ENCODE assay signal across 22 mouse cellular contexts in genomic region chr3:22185265-22185664, GRCm38 (mm10).
DNase-seq lines count a peak whose midpoint lies in the region; ATAC-seq and TF ChIP-seq lines count a peak whose summit lies in the region.
"Had no signal": no experiment of that assay in that cellular context is flagged by ENCODE, and none has a peak within 500 bp of the region (broad histone marks: within the 10 kb centered on the region; RNA-seq: fewer than 3 reads in every experiment).

No protein-coding gene starts in this region.

- TF ChIP-seq CTCF in kidney, postnatal 0 days (IDR thresholded peaks at IDR 0.05; ENCODE audit: low read depth), result no peak

- H3K9ac ChIP-seq in kidney, embryonic 14.5 days (ENCODE audit: low read depth, low read length), result no peak overlapping the region
- no peak overlapping the region for H3K9ac ChIP-seq in kidney, embryonic 15.5 days
- H3K9ac ChIP-seq in kidney, postnatal 0 days (ENCODE audit: low read depth, low read length), result no peak overlapping the region
- no peak overlapping the region for H3K9ac ChIP-seq in kidney, embryonic 16.5 days (replicated peaks; ENCODE audit: low read length)

- H3K4me2 ChIP-seq in kidney, embryonic 14.5 days (replicated peaks; ENCODE audit: low read depth, low read length), result no peak overlapping the region
- H3K4me2 ChIP-seq in kidney, embryonic 15.5 days, result no peak overlapping the region
- no peak overlapping the region for H3K4me2 ChIP-seq in kidney, postnatal 0 days (ENCODE audit: low read length)
- H3K4me2 ChIP-seq in kidney, embryonic 16.5 days (replicated peaks; ENCODE audit: low read depth, low read length), result no peak overlapping the region

- no peak for DNase-seq in kidney, postnatal 25 days
- DNase-seq in kidney, adult 8-10 months, result no peak
- peak; percentile 47 for DNase-seq in kidney, postnatal 0 days (ENCODE audit: low spot score)
- no peak for DNase-seq in urinary bladder, adult 2 months (ENCODE audit: low spot score)
- DNase-seq: adrenal gland, adult 2 months; adrenal gland, adult 8-10 months; adrenal gland, postnatal 10 days; adrenal gland, postnatal 14 days; adrenal gland, postnatal 25 days; adrenal gland, postnatal 36 days; B cell, adult 2 months; cerebellum, adult 11 months; cerebellum, adult 11-12 months had no signal

- 77% methylated on average over 4 of the region's 4 CpGs for WGBS in kidney, embryonic 14.5 days
- 76% methylated on average over 4 of the region's 4 CpGs for WGBS in kidney, embryonic 15.5 days
- 76% methylated on average over 4 of the region's 4 CpGs for WGBS in kidney, postnatal 0 days
- WGBS in kidney, embryonic 16.5 days, result 72% methylated on average over 4 of the region's 4 CpGs

- H3K4me3 ChIP-seq in kidney, embryonic 14.5 days (ENCODE audit: low read length), result no peak overlapping the region
- no peak overlapping the region for H3K4me3 ChIP-seq in kidney, embryonic 15.5 days (replicated peaks)
- no peak overlapping the region for H3K4me3 ChIP-seq in kidney, postnatal 0 days (replicated peaks; ENCODE audit: low read depth, low read length)
- no peak overlapping the region for H3K4me3 ChIP-seq in kidney, embryonic 16.5 days (ENCODE audit: low read length)

- no peaks in the 10 kb centered on the region for H3K27me3 ChIP-seq in kidney, embryonic 14.5 days (ENCODE audit: control insufficient read depth, insufficient read depth, low read length)
- H3K27me3 ChIP-seq in kidney, embryonic 15.5 days, result no peaks in the 10 kb centered on the region
- no peaks in the 10 kb centered on the region for H3K27me3 ChIP-seq in kidney, postnatal 0 days (ENCODE audit: insufficient read depth, low read length)
- no peaks in the 10 kb centered on the region for H3K27me3 ChIP-seq in kidney, embryonic 16.5 days (ENCODE audit: insufficient read depth, low read length)
- H3K27me3 ChIP-seq: CH12.LX, Patski had no signal

- no peaks in the 10 kb centered on the region for H3K4me1 ChIP-seq in kidney, embryonic 14.5 days (ENCODE audit: control insufficient read depth, insufficient read depth, low read length)
- no peaks in the 10 kb centered on the region for H3K4me1 ChIP-seq in kidney, embryonic 15.5 days
- H3K4me1 ChIP-seq in kidney, postnatal 0 days (replicated peaks; ENCODE audit: insufficient read depth, low read length), result no peaks in the 10 kb centered on the region
- H3K4me1 ChIP-seq in kidney, embryonic 16.5 days (ENCODE audit: insufficient read depth, low read length), result no peaks in the 10 kb centered on the region

- no peaks in the 10 kb centered on the region for H3K9me3 ChIP-seq in kidney, embryonic 14.5 days (ENCODE audit: control insufficient read depth, low read length)
- no peaks in the 10 kb centered on the region for H3K9me3 ChIP-seq in kidney, embryonic 15.5 days (replicated peaks)
- no peaks in the 10 kb centered on the region for H3K9me3 ChIP-seq in kidney, postnatal 0 days (replicated peaks; ENCODE audit: low read length)
- H3K9me3 ChIP-seq in kidney, embryonic 16.5 days (ENCODE audit: low read length), result no peaks in the 10 kb centered on the region
- H3K9me3 ChIP-seq: G1E had no signal

- peak; percentile 75 for ATAC-seq in kidney, embryonic 14.5 days (ENCODE audit: low FRiP score, low TSS enrichment)
- peak; percentile 54; the same call in 1 of the 2 replicates for ATAC-seq in kidney, embryonic 15.5 days (replicated peaks; ENCODE audit: low FRiP score)
- peak; percentile 61; the same call in 1 of the 2 replicates for ATAC-seq in kidney, postnatal 0 days (replicated peaks; ENCODE audit: low FRiP score, low read depth)
- no peak for ATAC-seq in kidney, embryonic 16.5 days (ENCODE audit: low FRiP score, low TSS enrichment)
- 0 out of 2 replicates have a peak, but pooled peaks have one; percentile 17 for ATAC-seq in megakaryocyte progenitor cell, adult 5-6 weeks (replicated peaks; ENCODE audit: poor library complexity)
- ATAC-seq: activated CD4-positive, CD25-positive, alpha-beta regulatory T cell, adult 4 months; CD4-positive, CD25-positive, alpha-beta regulatory T cell, adult 4 months; Patski had no signal

- H3K27ac ChIP-seq in kidney, embryonic 14.5 days (ENCODE audit: low read depth, low read length), result no peak overlapping the region
- H3K27ac ChIP-seq in kidney, embryonic 15.5 days, result no peak overlapping the region
- H3K27ac ChIP-seq in kidney, postnatal 0 days, result no peak overlapping the region
- H3K27ac ChIP-seq in kidney, embryonic 16.5 days (ENCODE audit: low read length), result no peak overlapping the region

- H3K36me3 ChIP-seq in kidney, embryonic 14.5 days (ENCODE audit: control insufficient read depth, insufficient read depth, low read length), result peaks cover 5% of the 10 kb centered on the region; the same call in 1 of the 2 replicates
- peaks cover 11% of the 10 kb centered on the region for H3K36me3 ChIP-seq in kidney, embryonic 15.5 days
- 0 out of 2 replicates have a peak, but pooled peaks cover 2% of the 10 kb centered on the region for H3K36me3 ChIP-seq in kidney, postnatal 0 days (ENCODE audit: insufficient read depth, low read length)
- peaks cover 4% of the 10 kb centered on the region; the same call in 1 of the 2 replicates for H3K36me3 ChIP-seq in kidney, embryonic 16.5 days (ENCODE audit: insufficient read depth, low read length)
